Mouse (Mus musculus) Patski (cell line): ENCODE results near the gene Ccl2. TPM values are rescaled to one million over a fixed set of nuclear protein-coding genes. Genes with fewer than 3 reads are reported as not detected.

Source experiments
- ATAC-seq: fragments of 100-300 bp; one replicate; pipeline ENCODE4 v1.8.0; 2021
- CTCF ChIA-PET: fragments of 350-600 bp; sonication (Branson Sonifier 250); formaldehyde crosslinking; loops from one replicate; lab custom pipeline; 2022; ENCODE audit warnings: inconsistent platforms; lab: Charles Lee
- POLR2A ChIA-PET: fragments of 350-600 bp; sonication (Branson Sonifier 250); formaldehyde crosslinking; loops from one replicate; lab custom pipeline; 2022; ENCODE audit warnings: antibody characterized with exemption, inconsistent platforms; lab: Charles Lee
- DNase-seq: peaks from one replicate; pipeline ENCODE4 v3.0.0-alpha.2; 2011; ENCODE audit warnings: low read depth, low spot score
- H3K27me3 ChIP-seq: fragments of 371-371 bp; one replicate; pipeline ENCODE4 v1.5.1; 2021
- CTCF ChIP-seq: fragments of 100-300 bp; IDR thresholded peaks from one replicate; pipeline ENCODE4 v1.5.1; 2021
- in situ Hi-C: fragments of 300-500 bp; cut with MboI; formaldehyde crosslinking; loops from 3 replicates; pipeline ENCODE4 v1.11.1; 2018; ENCODE audit warnings: low pct_unique_long_range_greater_than_20kb, mixed read lengths
- polyA plus RNA-seq: library from polyadenylated mRNA; unstranded; gene quantifications from one replicate; pipeline ENCODE4 v1.2.3, GENCODE M21; 2021

Ccl2 gene
- polyA plus RNA-seq, 1 experiment from 2014 or later = 382 TPM

- ChIA-PET CTCF (interaction anchor here (0.9 to 2.0 kb wide), 5 partner anchors 9 to 83 kb away, joined by 3 to 5 read pairs (median 4); no protein-coding TSS in a partner anchor), POLR2A (interaction anchor here (0.8 kb wide), 1 partner anchor 17 kb away, joined by 3 read pairs; no protein-coding TSS in a partner anchor)
- no peak for TF ChIP-seq CTCF
- no peak for DNase-seq
- H3K27me3 ChIP-seq = no peaks in the 10 kb centered on the region
- in situ Hi-C loops = no loop called here
- ATAC-seq = no peak
Measured at GRCm38 (mm10) chr11:82078136-82078730, 42.9 kb downstream of the Ccl2 start.

DNA sequence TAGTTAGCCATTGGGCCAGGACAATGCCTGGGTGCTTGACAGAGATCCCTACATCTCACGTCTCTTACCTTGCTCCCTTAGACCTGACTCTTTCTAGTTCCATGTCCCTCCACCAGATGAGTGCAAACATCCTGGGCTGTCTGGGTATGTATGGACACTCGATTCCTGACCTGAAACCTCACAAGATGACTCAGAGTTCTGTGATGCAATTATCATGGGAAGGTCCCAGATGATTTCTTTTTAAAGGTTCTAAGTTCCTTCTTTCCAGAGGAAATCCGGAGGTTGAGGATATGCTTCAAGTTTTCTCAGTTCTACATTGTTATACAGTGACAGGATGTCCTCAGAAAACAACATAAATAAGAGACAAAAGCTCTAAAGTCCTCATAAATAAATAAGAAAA lies 45.5 kb downstream of the Ccl2 start:
- TF ChIP-seq CTCF = no peak
- ChIA-PET POLR2A (no interaction called here), CTCF (no interaction called here)
- ATAC-seq = no peak
- in situ Hi-C loops = no loop called here
- H3K27me3 ChIP-seq = no peaks in the 10 kb centered on the region
- no peak for DNase-seq

DNA sequence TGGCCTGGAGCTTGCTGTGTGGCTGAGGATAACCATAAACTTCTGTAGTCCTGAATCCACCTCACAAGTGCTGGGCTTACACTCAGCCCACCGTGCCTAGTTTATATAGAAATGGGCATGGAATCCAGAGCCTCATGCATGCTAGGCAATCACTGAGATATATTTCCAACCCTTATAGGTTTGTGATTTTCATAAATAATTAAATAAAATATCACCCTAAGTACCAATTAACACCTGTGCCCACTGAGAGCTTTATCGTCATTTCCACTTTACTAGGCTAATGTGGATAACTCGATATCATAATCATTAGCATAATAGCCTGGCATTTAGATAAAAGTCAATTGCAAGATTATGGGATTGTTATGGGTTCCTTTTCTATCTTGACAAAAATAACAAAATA lies 49.0 kb downstream of the Ccl2 start:
- ATAC-seq = no peak
- ChIA-PET POLR2A (no interaction called here), CTCF (interaction anchor here (1.1 to 1.2 kb wide), 2 partner anchors 36 to 89 kb away, joined by 3 read pairs; no protein-coding TSS in a partner anchor)

More for the DNA sequence above, 49.0 kb downstream of the Ccl2 start:
- TF ChIP-seq CTCF = no peak
- in situ Hi-C loops = no loop called here
- DNase-seq = no peak
- H3K27me3 ChIP-seq = peaks cover 16% of the 10 kb centered on the region

Other genes with a start within 250 kb of the Ccl2 start
- 0.04 TPM for gene 5530401A14Rik, start 174.9 kb upstream of the Ccl2 start, polyA plus RNA-seq
- gene Asic2, start 67.1 kb upstream of the Ccl2 start, polyA plus RNA-seq = 0.04 TPM
- not detected for gene Gm17268, start 3.0 kb downstream of the Ccl2 start, polyA plus RNA-seq
- gene Ccl7, start 10.1 kb downstream of the Ccl2 start, polyA plus RNA-seq = 9.8 TPM
- not detected for gene Ccl11, start 22.3 kb downstream of the Ccl2 start, polyA plus RNA-seq
- not detected for gene Ccl12, start 66.3 kb downstream of the Ccl2 start, polyA plus RNA-seq
- gene Ccl8, start 79.6 kb downstream of the Ccl2 start, polyA plus RNA-seq = 1.2 TPM